Mouse (Mus musculus): ENCODE results near the gene Ndufc2. TPM values are rescaled to one million over a fixed set of nuclear protein-coding genes. Genes with fewer than 3 reads are reported as not detected.
A peak's percentile ranks its signal among the peaks of the same experiment; 100 is the strongest.

The Ndufc2 gene
- polyA plus RNA-seq, 1 experiment from 2014 or later = 324 TPM

DNA sequence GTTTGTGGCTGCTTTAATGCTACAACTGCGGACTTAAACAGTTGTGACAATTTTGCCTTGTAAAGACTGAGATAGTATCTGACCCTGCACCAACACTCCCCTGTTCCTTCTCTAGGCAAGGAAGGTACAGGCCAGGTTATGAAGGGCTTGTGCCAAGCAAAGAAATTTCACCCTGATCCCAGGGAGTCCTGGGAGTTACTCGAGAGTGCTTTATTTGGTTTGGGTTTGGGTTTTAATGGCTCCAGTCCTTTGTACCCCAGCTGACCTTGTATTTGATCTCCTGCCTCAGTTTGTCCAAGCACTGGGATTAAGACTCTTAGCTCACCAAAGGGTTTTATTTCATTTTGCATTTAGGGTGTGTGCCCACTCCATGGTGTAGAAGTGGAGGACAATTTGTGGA lies 11.3 kb downstream of the Ndufc2 start:
- 89% methylated on average over 2 of the region's 2 CpGs for WGBS
- H3K27ac ChIP-seq (ENCODE audit: low read length) = no peak overlapping the region

DNA sequence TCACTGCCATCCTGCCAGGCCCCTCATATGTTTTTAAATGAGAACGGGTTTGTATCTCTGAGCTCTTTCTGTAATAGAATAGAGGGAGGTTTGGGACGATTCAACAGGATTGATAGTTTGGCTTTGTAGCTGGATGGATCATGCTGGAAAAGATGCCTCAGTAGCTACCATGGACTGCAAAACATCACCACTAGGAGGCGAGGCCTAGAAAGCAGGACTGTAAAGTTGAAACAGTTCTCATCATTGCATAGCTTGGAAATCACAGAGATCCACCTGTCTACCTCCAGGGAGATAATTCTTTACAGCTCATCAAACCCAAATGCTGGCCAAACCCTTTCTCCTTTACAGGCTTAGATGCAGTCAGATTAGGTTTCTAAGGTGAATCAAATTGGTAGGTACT lies 11.8 kb downstream of the Ndufc2 start:
- no peak overlapping the region for H3K9ac ChIP-seq (replicated peaks; ENCODE audit: low read length)
- H3K27ac ChIP-seq (ENCODE audit: low read length) = no peak overlapping the region
- ATAC-seq (ENCODE audit: low FRiP score, low TSS enrichment) = no peak
- H3K27me3 ChIP-seq (ENCODE audit: insufficient read depth, low read length) = no peaks in the 10 kb centered on the region
- H3K36me3 ChIP-seq (ENCODE audit: insufficient read depth, low read length) = peaks cover 39% of the 10 kb centered on the region
- no peaks in the 10 kb centered on the region for H3K9me3 ChIP-seq (ENCODE audit: low read length)
- no peak overlapping the region for H3K4me2 ChIP-seq (replicated peaks; ENCODE audit: low read depth, low read length)
- no peaks in the 10 kb centered on the region for H3K4me1 ChIP-seq (ENCODE audit: insufficient read depth, low read length)
- no peak overlapping the region for H3K4me3 ChIP-seq (ENCODE audit: low read length)
- WGBS = 79% methylated on average over 3 of the region's 3 CpGs

More for the DNA sequence above, 11.3 kb downstream of the Ndufc2 start:
- no peak for ATAC-seq (ENCODE audit: low FRiP score, low TSS enrichment)
- Histone ChIP-seq H3K4me1 (ENCODE audit: insufficient read depth, low read length) (no peaks in the 10 kb centered on the region), H3K27me3 (ENCODE audit: insufficient read depth, low read length) (no peaks in the 10 kb centered on the region), H3K9ac (replicated peaks; ENCODE audit: low read length) (no peak overlapping the region), H3K9me3 (ENCODE audit: low read length) (no peaks in the 10 kb centered on the region), H3K4me2 (replicated peaks; ENCODE audit: low read depth, low read length) (no peak overlapping the region), H3K4me3 (ENCODE audit: low read length) (no peak overlapping the region), H3K36me3 (ENCODE audit: insufficient read depth, low read length) (peaks cover 39% of the 10 kb centered on the region)

DNA sequence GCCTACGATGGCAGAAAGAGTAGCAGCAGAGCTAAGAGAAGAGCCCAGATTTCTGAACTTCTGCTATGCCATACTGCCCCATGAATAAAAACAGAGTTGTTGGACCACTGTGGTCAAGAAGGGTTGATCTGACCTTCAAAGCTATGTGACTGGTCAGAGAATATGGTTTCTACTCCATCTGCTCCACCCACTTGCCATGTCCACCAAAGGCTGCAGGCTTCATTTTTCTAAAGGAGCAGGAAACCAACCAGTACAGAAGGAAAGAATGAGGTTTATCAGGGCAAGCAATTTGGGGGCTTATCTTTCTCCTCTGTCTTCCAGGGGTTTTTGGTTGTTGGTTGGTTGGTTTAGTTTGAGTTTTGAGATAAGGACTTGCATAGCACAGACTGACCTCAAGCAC lies 14.2 kb downstream of the Ndufc2 start:
- Histone ChIP-seq H3K27ac (ENCODE audit: low read length) (no peak overlapping the region), H3K27me3 (ENCODE audit: insufficient read depth, low read length) (no peaks in the 10 kb centered on the region), H3K4me2 (replicated peaks; ENCODE audit: low read depth, low read length) (no peak overlapping the region), H3K9ac (replicated peaks; ENCODE audit: low read length) (no peak overlapping the region), H3K9me3 (ENCODE audit: low read length) (no peaks in the 10 kb centered on the region), H3K4me1 (ENCODE audit: insufficient read depth, low read length) (no peaks in the 10 kb centered on the region; the same call in 1 of the 2 replicates), H3K36me3 (ENCODE audit: insufficient read depth, low read length) (peaks cover 24% of the 10 kb centered on the region), H3K4me3 (ENCODE audit: low read length) (no peak overlapping the region)
- whole genome bisulfite sequencing = 84% methylated on average over 1 of the region's 1 CpGs
- no peak for ATAC-seq (ENCODE audit: low FRiP score, low TSS enrichment)

DNA sequence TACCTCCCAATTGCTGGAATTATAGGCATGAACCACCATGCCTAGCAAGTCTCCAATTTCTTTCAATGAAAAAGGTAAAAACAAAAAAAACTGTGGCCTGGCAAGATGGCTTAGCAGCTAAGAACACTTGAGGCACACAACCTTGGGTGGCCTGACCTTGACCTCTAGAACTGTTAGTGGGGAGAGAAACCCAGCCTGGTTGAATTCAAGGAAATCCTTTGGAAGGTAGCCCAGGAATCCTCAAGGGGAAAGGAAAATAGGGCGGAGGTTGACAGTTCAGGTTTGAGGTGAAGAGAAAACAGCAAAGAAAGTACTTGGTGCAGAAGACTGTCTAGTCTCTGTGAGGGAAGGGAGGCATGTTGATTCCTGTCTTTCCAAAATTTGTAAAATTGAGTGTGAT lies 14.6 kb downstream of the Ndufc2 start:
- Histone ChIP-seq H3K27me3 (ENCODE audit: insufficient read depth, low read length) (no peaks in the 10 kb centered on the region), H3K36me3 (ENCODE audit: insufficient read depth, low read length) (peaks cover 20% of the 10 kb centered on the region), H3K9me3 (ENCODE audit: low read length) (no peaks in the 10 kb centered on the region), H3K4me2 (replicated peaks; ENCODE audit: low read depth, low read length) (no peak overlapping the region), H3K4me3 (ENCODE audit: low read length) (no peak overlapping the region), H3K27ac (ENCODE audit: low read length) (no peak overlapping the region), H3K4me1 (ENCODE audit: insufficient read depth, low read length) (no peaks in the 10 kb centered on the region; the same call in 1 of the 2 replicates), H3K9ac (replicated peaks; ENCODE audit: low read length) (no peak overlapping the region)
- no peak for ATAC-seq (ENCODE audit: low FRiP score, low TSS enrichment)
- 81% methylated on average over 1 of the region's 1 CpGs for WGBS

DNA sequence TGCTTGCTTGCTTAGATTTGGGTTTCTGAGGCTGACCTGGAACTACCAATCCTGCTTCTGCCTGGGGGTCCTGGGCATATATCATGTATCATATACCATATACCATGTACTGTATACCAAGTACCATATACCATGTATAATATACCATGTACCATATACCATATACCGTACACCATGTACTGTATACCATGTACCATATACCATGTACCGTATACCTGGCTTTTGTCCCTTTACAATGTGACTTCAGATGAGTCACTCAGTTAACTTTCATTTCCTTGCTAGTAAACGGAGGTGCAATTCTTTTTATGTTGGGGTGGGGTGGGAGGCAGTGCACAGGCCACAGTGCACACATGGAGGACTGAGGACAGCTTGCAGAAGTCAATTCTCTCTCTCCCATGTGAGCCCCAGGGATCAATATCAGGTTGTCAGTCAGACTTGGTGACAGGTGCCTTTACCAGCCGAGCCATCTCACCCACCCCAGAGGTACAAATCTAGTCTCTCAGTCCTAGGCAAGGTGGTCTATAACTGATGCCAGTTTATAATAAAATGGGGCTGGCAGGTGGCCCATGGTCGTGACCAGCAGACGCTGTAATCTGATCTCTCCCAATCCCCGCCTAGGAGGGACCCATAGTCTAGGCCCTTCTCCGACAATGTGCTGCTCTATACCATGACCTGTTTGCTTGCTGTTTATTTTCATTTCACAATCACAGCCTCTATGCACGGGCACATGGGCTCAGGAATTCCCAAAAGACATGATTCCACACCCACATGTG lies 15.3 kb downstream of the Ndufc2 start:
- no peaks in the 10 kb centered on the region for H3K27me3 ChIP-seq (ENCODE audit: insufficient read depth, low read length)
- no peak overlapping the region for H3K27ac ChIP-seq (ENCODE audit: low read length)
- WGBS = 38% methylated on average over 9 of the region's 9 CpGs

DNA sequence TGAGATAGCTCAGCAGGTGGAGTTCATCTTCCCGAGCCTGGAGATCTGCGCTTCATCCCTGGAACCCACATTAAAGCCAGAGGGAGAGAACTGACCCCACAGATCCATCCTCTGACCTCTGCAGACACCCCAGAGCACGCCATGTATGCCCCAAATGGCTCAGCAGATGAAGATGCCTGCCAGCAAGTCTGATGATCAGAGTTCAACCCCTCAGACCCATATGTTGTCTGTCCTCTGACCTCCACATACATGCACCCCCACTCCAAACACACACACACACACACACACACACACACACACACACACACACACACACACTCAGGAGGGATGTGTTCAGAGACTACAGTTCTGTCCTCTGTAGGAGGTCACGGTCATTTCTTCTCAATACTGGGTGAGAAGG lies 16.7 kb downstream of the Ndufc2 start:
- Histone ChIP-seq H3K27me3 (ENCODE audit: insufficient read depth, low read length) (no peaks in the 10 kb centered on the region), H3K9me3 (ENCODE audit: low read length) (no peaks in the 10 kb centered on the region)
- ATAC-seq (ENCODE audit: low FRiP score, low TSS enrichment) = no peak

More for the DNA sequence above, 15.3 kb downstream of the Ndufc2 start:
- peaks cover 13% of the 10 kb centered on the region for H3K36me3 ChIP-seq (ENCODE audit: insufficient read depth, low read length)
- no peak overlapping the region for H3K9ac ChIP-seq (replicated peaks; ENCODE audit: low read length)
- H3K4me3 ChIP-seq (ENCODE audit: low read length) = no peak overlapping the region
- H3K4me1 ChIP-seq (ENCODE audit: insufficient read depth, low read length) = no peaks in the 10 kb centered on the region; the same call in 1 of the 2 replicates
- 0 out of 2 replicates have a peak, but pooled peaks have one; percentile 32 for ATAC-seq (ENCODE audit: low FRiP score, low TSS enrichment)
- H3K4me2 ChIP-seq (replicated peaks; ENCODE audit: low read depth, low read length) = no peak overlapping the region
- H3K9me3 ChIP-seq (ENCODE audit: low read length) = no peaks in the 10 kb centered on the region

DNA sequence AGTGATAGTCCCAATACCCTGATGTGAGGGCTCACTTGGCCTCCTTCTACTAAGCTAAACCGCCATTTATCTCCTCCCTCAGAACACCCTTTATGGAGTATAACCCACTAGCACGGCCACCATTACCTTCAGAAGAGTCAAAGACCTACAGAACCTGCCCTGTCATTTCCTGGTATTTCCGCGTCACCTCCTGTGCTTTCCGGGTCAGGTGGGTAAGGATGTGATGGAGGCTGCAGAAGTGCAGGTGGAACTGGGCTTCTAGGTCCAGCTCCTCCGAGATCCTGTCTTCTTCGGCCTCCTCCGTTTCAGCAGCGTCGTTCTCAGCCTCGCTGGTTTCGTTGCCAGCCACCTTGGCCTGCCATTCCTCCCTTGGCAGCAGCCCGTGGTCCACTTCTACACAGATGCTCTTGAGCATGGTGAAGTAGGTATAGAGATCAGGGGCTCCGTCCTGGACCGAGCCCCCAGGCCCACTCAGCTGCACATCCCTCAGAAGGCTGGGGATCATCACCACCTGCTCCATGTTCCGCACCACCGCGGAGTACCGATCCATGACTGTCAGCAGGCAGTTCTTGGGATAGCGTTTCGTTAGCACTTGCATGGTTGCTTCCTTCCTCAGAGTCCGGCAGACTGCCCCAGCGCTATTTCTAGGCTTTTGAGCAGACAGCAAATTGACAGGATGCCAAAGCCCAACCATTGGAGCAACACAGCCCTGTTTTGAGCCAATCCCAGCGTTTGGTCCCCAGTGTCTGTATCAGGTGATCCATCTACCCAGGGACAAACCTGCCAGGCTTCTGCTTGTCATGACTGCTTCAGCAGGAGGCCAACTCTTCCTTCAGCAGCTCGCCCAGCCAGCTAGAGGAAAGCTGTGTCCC lies 17.3 kb downstream of the Ndufc2 start, which contains the start of gene Thrsp:
Gene Thrsp, minus strand, starts transcription at position 825 of the 872 bp plus-strand sequence.
- 72% methylated on average over 25 of the region's 25 CpGs for WGBS
- no peaks in the 10 kb centered on the region; the same call in 1 of the 2 replicates for H3K4me1 ChIP-seq (ENCODE audit: insufficient read depth, low read length)
- ATAC-seq (ENCODE audit: low FRiP score, low TSS enrichment) = peak; percentile 32; the same call in 1 of the 2 replicates
- no peak within 1 kb of the TSS for H3K9ac ChIP-seq (replicated peaks; ENCODE audit: low read length)
- H3K36me3 ChIP-seq (ENCODE audit: insufficient read depth, low read length) = 0 out of 2 replicates have a peak, but pooled peaks cover 2% of the 10 kb centered on the region
- H3K4me2 ChIP-seq (replicated peaks; ENCODE audit: low read depth, low read length) = no peak within 1 kb of the TSS
- H3K27me3 ChIP-seq (ENCODE audit: insufficient read depth, low read length) = no peaks in the 10 kb centered on the region
- H3K9me3 ChIP-seq (ENCODE audit: low read length) = no peaks in the 10 kb centered on the region
- no peak within 1 kb of the TSS for H3K27ac ChIP-seq (ENCODE audit: low read length)
- H3K4me3 ChIP-seq (ENCODE audit: low read length) = no peak within 1 kb of the TSS

More for the DNA sequence above, 16.7 kb downstream of the Ndufc2 start:
- Histone ChIP-seq H3K4me1 (ENCODE audit: insufficient read depth, low read length) (no peaks in the 10 kb centered on the region; the same call in 1 of the 2 replicates), H3K4me2 (replicated peaks; ENCODE audit: low read depth, low read length) (no peak overlapping the region), H3K4me3 (ENCODE audit: low read length) (no peak overlapping the region), H3K27ac (ENCODE audit: low read length) (no peak overlapping the region), H3K9ac (replicated peaks; ENCODE audit: low read length) (no peak overlapping the region), H3K36me3 (ENCODE audit: insufficient read depth, low read length) (0 out of 2 replicates have a peak, but pooled peaks cover 2% of the 10 kb centered on the region)
- WGBS = 79% methylated on average over 4 of the region's 4 CpGs

DNA sequence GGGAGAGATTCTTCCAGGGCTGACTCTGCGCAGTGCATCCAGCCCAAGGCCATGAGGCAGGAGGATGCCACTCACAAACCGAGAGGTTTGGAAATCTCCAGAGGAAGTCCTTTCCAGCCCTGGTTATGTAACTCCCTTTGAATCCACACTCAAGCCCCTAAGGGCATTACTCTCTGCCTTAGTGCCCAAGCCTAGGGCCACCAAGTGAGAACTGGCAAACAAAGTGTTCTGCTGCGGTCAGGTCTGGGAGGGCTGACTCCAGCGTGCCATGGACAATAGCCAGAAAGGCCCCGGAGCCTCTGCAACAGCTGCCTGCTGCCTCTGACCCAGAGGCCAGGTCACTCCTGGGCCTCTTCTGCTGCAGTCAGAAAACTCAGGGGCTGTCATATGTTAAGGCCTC lies 18.9 kb downstream of the Ndufc2 start:
- H3K4me1 ChIP-seq (ENCODE audit: insufficient read depth, low read length) = no peaks in the 10 kb centered on the region; the same call in 1 of the 2 replicates
- H3K27ac ChIP-seq (ENCODE audit: low read length) = no peak overlapping the region
- no peak overlapping the region for H3K4me2 ChIP-seq (replicated peaks; ENCODE audit: low read depth, low read length)
- WGBS = 75% methylated on average over 5 of the region's 5 CpGs
- H3K36me3 ChIP-seq (ENCODE audit: insufficient read depth, low read length) = no peaks in the 10 kb centered on the region
- no peak overlapping the region for H3K9ac ChIP-seq (replicated peaks; ENCODE audit: low read length)
- no peak overlapping the region for H3K4me3 ChIP-seq (ENCODE audit: low read length)
- ATAC-seq (ENCODE audit: low FRiP score, low TSS enrichment) = no peak
- H3K27me3 ChIP-seq (ENCODE audit: insufficient read depth, low read length) = no peaks in the 10 kb centered on the region
- no peaks in the 10 kb centered on the region for H3K9me3 ChIP-seq (ENCODE audit: low read length)

DNA sequence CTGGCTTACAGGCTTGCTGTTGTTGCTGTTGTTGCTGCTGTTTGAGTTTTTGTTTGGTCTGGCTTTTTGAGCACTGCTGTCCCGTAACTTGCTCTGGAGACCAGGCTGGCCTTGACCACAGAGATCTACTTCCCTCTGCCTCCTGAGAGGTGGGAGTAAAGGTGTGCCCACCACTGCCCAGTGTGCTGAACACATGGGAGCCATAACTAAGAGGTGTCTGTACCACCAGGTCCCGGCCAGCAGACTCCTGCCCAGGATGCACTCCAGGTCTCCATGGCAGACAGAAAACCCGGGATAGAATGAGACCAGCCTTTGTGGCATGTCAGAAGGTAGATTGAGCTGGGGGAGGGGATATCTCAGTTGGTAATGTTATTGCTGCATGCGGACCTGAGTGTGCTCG lies 19.4 kb downstream of the Ndufc2 start:
- Histone ChIP-seq H3K27ac (ENCODE audit: low read length) (no peak overlapping the region), H3K4me1 (ENCODE audit: insufficient read depth, low read length) (no peaks in the 10 kb centered on the region; the same call in 1 of the 2 replicates), H3K4me2 (replicated peaks; ENCODE audit: low read depth, low read length) (no peak overlapping the region), H3K9me3 (ENCODE audit: low read length) (no peaks in the 10 kb centered on the region), H3K27me3 (ENCODE audit: insufficient read depth, low read length) (no peaks in the 10 kb centered on the region), H3K9ac (replicated peaks; ENCODE audit: low read length) (no peak overlapping the region), H3K36me3 (ENCODE audit: insufficient read depth, low read length) (no peaks in the 10 kb centered on the region), H3K4me3 (ENCODE audit: low read length) (no peak overlapping the region)
- WGBS = 86% methylated on average over 5 of the region's 5 CpGs
- no peak for ATAC-seq (ENCODE audit: low FRiP score, low TSS enrichment)
